Mouse (Mus musculus): ENCODE results near the gene Elf2.
"Not testable (repeated sequence)": the region's sequence is repeated elsewhere in the genome, so short reads cannot be mapped to it uniquely, and the experiment has no call there.

- TF ChIP-seq CTCF (conservative IDR thresholded peaks at IDR 0.05; ENCODE audit: insufficient read depth, insufficient read length, low read depth, low read length); POLR2A (IDR thresholded peaks at IDR 0.05; ENCODE audit: low read depth, low read length): not testable (repeated sequence)
Observed at GRCm38 (mm10) chr3:51318053-51318452, 22.4 kb downstream of the Elf2 start.
